Mouse (Mus musculus) midbrain, embryonic 16.5 days (tissue): ENCODE data around the gene Olfr305. TPM values are rescaled to one million over a fixed set of nuclear protein-coding genes. Genes with fewer than 3 reads are reported as not detected.
"Not testable (repeated sequence)": the region's sequence is repeated elsewhere in the genome, so short reads cannot be mapped to it uniquely, and the experiment has no call there.

Source experiments
- ATAC-seq: fragments of 200-750 bp; cut with Nextera tagmentation; 2 replicates; pipeline ENCODE4 v1.8.0; 2017; ENCODE audit warnings: moderate TSS enrichment
- H3K27ac ChIP-seq: fragments of 300-500 bp; sonication (generic); 2 replicates; pipeline ENCODE4 v1.5.1; 2014; ENCODE audit warnings: mild to moderate bottlenecking, low read length, mixed read lengths
- H3K27me3 ChIP-seq: fragments of 300-500 bp; sonication (generic); 2 replicates; pipeline ENCODE4 v1.6.1; 2014; ENCODE audit warnings: low read depth, low read length, mixed read lengths; ENCODE audit not compliant: control insufficient read depth, insufficient read depth
- H3K36me3 ChIP-seq: fragments of 300-500 bp; sonication (generic); 2 replicates; pipeline ENCODE4 v1.6.1; 2014; ENCODE audit warnings: mild to moderate bottlenecking, low read length, moderate library complexity, mixed read lengths; ENCODE audit not compliant: control insufficient read depth, insufficient read depth
- H3K4me1 ChIP-seq: fragments of 300-500 bp; sonication (generic); 2 replicates; pipeline ENCODE4 v1.6.1; 2014; ENCODE audit warnings: mild to moderate bottlenecking, low read length, mixed read lengths; ENCODE audit not compliant: control insufficient read depth, insufficient read depth
- H3K4me2 ChIP-seq: fragments of 300-500 bp; sonication (generic); 2 replicates; pipeline ENCODE4 v1.6.1; 2014; ENCODE audit warnings: mild to moderate bottlenecking, low read length, mixed read lengths
- H3K4me3 ChIP-seq: fragments of 300-500 bp; sonication (generic); 2 replicates; pipeline ENCODE4 v1.5.1; 2014; ENCODE audit warnings: low read depth, mild to moderate bottlenecking, low read length, moderate library complexity, mixed read lengths
- H3K9ac ChIP-seq: fragments of 300-500 bp; sonication (generic); 2 replicates; pipeline ENCODE4 v1.6.1; 2014; ENCODE audit warnings: low read depth, low read length, mixed read lengths
- H3K9me3 ChIP-seq: fragments of 300-500 bp; sonication (generic); replicated peaks from 2 replicates; pipeline ENCODE4 v1.6.1; 2014; ENCODE audit warnings: mild to moderate bottlenecking, low read length, mixed read lengths; ENCODE audit not compliant: control insufficient read depth, poor library complexity, severe bottlenecking
- WGBS: fragments of 180-500 bp; shearing (Covaris S2); extraction: QIAGEN DNeasy Blood & Tissue Kit; methylation state at CpG from one replicate; pipeline ENCODE4 v1.1.7; 2014; 5-methylcytosine and 5-hydroxymethylcytosine counted together
- polyA plus RNA-seq: library from polyadenylated mRNA; unstranded; fragments of >200 nt; fragmentation: Nextera tagmentation; extraction: Ambion mirVana; gene quantifications from 2 replicates; pipeline ENCODE4 v1.2.1, GENCODE M21; 2015

Olfr305 gene
- not detected in 2 replicates for polyA plus RNA-seq

DNA sequence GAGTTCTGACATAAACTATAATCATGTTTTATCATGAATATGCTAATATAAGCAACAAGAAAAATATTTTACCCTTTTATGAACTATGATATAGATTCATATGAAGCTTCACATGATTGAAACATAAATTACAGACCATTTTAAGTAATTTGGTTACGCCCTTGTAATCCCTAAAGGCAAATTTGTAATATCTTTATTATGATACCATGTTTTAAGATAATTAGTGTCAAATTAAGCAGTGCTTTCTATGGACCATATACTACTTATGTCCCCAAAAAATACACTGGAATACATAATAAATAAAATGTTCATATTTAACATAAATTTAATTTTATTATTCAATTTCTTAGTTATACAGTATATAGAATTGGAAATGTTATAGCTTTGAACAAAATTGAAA lies at the start of gene Olfr305:
Gene Olfr305, minus strand, starts transcription at position 101 of the 400 bp plus-strand sequence.
- H3K27me3 ChIP-seq: no peaks in the 10 kb centered on the region
- H3K4me1 ChIP-seq: no peaks in the 10 kb centered on the region
- no peak within 1 kb of the TSS for H3K4me3 ChIP-seq
- no peaks in the 10 kb centered on the region for H3K36me3 ChIP-seq
- no peak within 1 kb of the TSS for H3K9ac ChIP-seq
- no peaks in the 10 kb centered on the region for H3K9me3 ChIP-seq
- ATAC-seq: no peak
- 90% methylated on average over 1 of the region's 1 CpGs for WGBS
- no peak within 1 kb of the TSS for H3K4me2 ChIP-seq
- no peak within 1 kb of the TSS for H3K27ac ChIP-seq

DNA sequence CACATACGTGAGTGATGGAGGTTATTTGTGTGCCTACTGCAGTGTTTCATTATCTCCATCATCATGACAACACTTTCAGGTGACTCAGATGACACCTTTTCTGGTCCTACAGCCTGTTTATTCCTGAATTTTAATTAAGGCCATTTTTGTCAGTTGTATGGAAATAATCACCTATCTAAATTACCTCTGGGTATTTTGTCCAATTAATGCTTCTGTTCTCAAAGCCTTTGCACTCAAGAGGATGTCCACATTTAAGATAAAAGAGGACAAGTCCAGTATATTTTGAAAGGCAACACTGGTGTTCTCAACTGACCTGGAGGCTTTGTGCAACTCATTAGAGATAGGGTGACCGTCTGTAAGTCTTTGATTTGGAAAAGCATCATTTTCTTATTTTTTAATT lies 36.8 kb upstream of the Olfr305 start, which contains the start of gene Olfr301:
Gene Olfr301, plus strand, starts transcription at position 301 of the 400 bp plus-strand sequence.
- Histone ChIP-seq H3K4me3 (no peak within 1 kb of the TSS), H3K4me2 (no peak within 1 kb of the TSS), H3K4me1 (no peaks in the 10 kb centered on the region), H3K27ac (no peak within 1 kb of the TSS), H3K27me3 (no peaks in the 10 kb centered on the region), H3K9me3 (no peaks in the 10 kb centered on the region), H3K36me3 (no peaks in the 10 kb centered on the region), H3K9ac (no peak within 1 kb of the TSS)
- ATAC-seq: no peak
- WGBS: 86% methylated on average over 2 of the region's 2 CpGs

DNA sequence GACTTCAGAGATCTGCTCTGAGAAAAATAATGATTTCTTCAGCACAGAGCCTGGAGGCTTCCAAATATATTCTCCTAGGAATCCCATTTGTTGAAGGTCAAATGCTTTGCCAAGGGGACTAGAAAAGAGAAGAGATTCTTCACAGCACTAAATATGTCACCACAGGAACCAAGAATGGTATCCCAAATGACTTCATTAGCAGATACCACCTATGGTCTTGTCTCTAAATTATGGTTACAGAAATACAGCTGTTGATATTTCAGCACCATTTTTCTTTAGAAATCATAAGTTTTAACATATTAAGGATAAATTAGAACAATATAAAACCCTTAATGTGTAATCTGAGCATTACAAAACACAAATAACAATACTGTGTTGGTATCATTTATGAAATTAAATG lies 31.0 kb upstream of the Olfr305 start, which contains the start of gene Olfr303:
Gene Olfr303, minus strand, starts transcription at position 101 of the 400 bp plus-strand sequence.
- H3K4me3 ChIP-seq: no peak within 1 kb of the TSS
- H3K27ac ChIP-seq: no peak within 1 kb of the TSS
- no peak within 1 kb of the TSS for H3K4me2 ChIP-seq
- no peaks in the 10 kb centered on the region for H3K36me3 ChIP-seq
- no peaks in the 10 kb centered on the region for H3K9me3 ChIP-seq
- no peaks in the 10 kb centered on the region for H3K27me3 ChIP-seq
- H3K9ac ChIP-seq: no peak within 1 kb of the TSS
- no peak for ATAC-seq
- H3K4me1 ChIP-seq: no peaks in the 10 kb centered on the region

DNA sequence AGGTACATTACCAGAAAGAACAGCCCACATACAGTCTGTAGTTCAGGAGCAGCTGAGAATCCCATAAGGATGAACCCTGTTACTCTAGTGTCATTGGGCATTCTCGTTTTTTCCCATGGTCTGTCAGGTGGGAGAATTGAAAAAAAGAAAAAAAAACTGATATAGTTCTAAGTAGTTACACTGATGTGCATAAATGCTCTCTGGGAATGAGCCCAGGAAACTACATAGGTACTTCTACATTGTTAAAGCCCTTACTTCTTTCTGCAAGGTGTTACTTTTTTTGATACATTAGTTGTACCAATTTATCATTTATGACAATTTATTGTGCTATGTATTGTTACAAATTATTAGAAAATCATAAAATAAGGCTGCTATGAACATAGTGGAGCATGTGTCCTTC lies 19.8 kb upstream of the Olfr305 start, which contains the start of gene Olfr304:
Gene Olfr304, minus strand, starts transcription at position 101 of the 400 bp plus-strand sequence.
- H3K27ac ChIP-seq: no peak within 1 kb of the TSS
- H3K27me3 ChIP-seq: no peaks in the 10 kb centered on the region
- H3K36me3 ChIP-seq: no peaks in the 10 kb centered on the region
- ATAC-seq: no peak
- H3K4me2 ChIP-seq: no peak within 1 kb of the TSS
- H3K9ac ChIP-seq: no peak within 1 kb of the TSS
- H3K9me3 ChIP-seq: no peaks in the 10 kb centered on the region
- no peak within 1 kb of the TSS for H3K4me3 ChIP-seq
- 69% methylated on average over 1 of the region's 1 CpGs for WGBS
- no peaks in the 10 kb centered on the region for H3K4me1 ChIP-seq

DNA sequence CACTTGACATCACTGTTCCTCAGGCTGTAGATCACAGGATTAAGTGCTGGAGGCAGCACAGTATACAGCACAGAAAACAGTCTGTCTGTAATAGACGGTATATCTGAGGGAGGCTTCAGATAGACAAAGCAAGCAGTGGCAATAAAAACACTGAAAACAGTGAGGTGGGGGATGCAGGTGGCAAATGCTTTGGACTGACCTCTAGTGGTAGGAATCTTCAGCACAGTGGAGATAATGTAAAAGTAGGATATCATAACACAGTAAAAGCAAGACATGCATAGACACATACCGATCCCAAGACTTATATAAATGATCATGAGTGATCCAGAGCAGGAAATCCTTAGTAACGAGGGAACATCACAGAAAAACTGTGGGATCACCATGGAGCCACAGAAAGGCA lies 19.0 kb upstream of the Olfr305 start:
- Histone ChIP-seq H3K9ac (no peak overlapping the region), H3K27ac (no peak overlapping the region), H3K4me3 (no peak overlapping the region), H3K4me1 (no peaks in the 10 kb centered on the region), H3K4me2 (no peak overlapping the region), H3K27me3 (no peaks in the 10 kb centered on the region), H3K36me3 (no peaks in the 10 kb centered on the region), H3K9me3 (no peaks in the 10 kb centered on the region)
- 73% methylated on average over 3 of the region's 3 CpGs for WGBS
- no peak for ATAC-seq

GRCm38 (mm10) chr7:86346296-86346695 lies 20.4 kb downstream of the Olfr305 start:
- H3K9me3 ChIP-seq: not testable (repeated sequence)

DNA sequence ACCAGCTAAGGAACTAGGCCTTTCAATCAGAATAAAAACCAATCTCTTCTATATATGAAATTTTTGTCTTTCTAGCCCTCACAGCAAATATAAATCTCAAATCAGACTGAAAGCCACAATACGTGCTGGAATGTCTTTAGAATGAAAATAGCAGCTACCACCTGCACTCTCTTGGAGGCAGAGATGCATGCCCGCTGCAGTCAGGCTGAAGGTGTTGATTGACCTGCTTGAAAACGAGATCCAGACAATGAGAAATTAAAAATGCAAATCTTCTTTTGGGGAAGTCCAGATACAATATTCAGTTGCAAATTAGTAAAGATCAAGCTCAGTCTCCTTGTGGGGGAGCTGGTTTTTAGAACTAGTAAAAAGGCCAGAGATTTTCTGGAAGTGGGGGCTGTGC lies 22.5 kb downstream of the Olfr305 start:
- no peaks in the 10 kb centered on the region for H3K4me1 ChIP-seq
- no peaks in the 10 kb centered on the region for H3K27me3 ChIP-seq
- H3K9me3 ChIP-seq: no peaks in the 10 kb centered on the region
- no peak overlapping the region for H3K9ac ChIP-seq
- H3K4me3 ChIP-seq: no peak overlapping the region
- H3K4me2 ChIP-seq: no peak overlapping the region
- H3K27ac ChIP-seq: no peak overlapping the region
- ATAC-seq: no peak
- H3K36me3 ChIP-seq: no peaks in the 10 kb centered on the region
- WGBS: 60% methylated on average over 3 of the region's 3 CpGs

More at GRCm38 (mm10) chr7:86346296-86346695, 20.4 kb downstream of the Olfr305 start:
- H3K4me1 ChIP-seq, H3K9ac ChIP-seq, H3K27me3 ChIP-seq, ATAC-seq, H3K27ac ChIP-seq, H3K4me2 ChIP-seq, H3K4me3 ChIP-seq, H3K36me3 ChIP-seq: not testable (repeated sequence)
- WGBS: 93% methylated on average over 9 of the region's 9 CpGs

- Histone ChIP-seq H3K4me3 (no peak overlapping the region), H3K9ac (no peak overlapping the region), H3K4me2 (no peak overlapping the region), H3K4me1 (no peaks in the 10 kb centered on the region), H3K9me3 (no peaks in the 10 kb centered on the region), H3K36me3 (no peaks in the 10 kb centered on the region), H3K27ac (no peak overlapping the region), H3K27me3 (no peaks in the 10 kb centered on the region)
- 81% methylated on average over 14 of the region's 14 CpGs for WGBS
- ATAC-seq: no peak
Measured at GRCm38 (mm10) chr7:86342881-86343565, 23.7 kb downstream of the Olfr305 start.

- ATAC-seq: no peak
- WGBS: 82% methylated on average over 1 of the region's 1 CpGs
- H3K9ac ChIP-seq: no peak within 1 kb of the TSS
- no peak within 1 kb of the TSS for H3K27ac ChIP-seq
- no peaks in the 10 kb centered on the region for H3K4me1 ChIP-seq
- no peaks in the 10 kb centered on the region for H3K36me3 ChIP-seq
- H3K4me3 ChIP-seq: no peak within 1 kb of the TSS
- no peak within 1 kb of the TSS for H3K4me2 ChIP-seq
- H3K9me3 ChIP-seq: no peaks in the 10 kb centered on the region
- no peaks in the 10 kb centered on the region for H3K27me3 ChIP-seq
Measured at GRCm38 (mm10) chr7:86337486-86337885, 29.2 kb downstream of the Olfr305 start, which contains the start of gene Olfr307. Olfr307 (minus strand) TSS chr7:86337586.
